Mouse (Mus musculus) NIH3T3 (cell line): ENCODE measurements at regions not wholly inside any gene's neighbourhood (a gene's known extent, or its start where the extent isn't known, plus 50 kb on each side); places are given as distances from the start of the nearest gene placed in this dataset.

Source experiments
- DNase-seq: peaks from one replicate; pipeline ENCODE4 v3.0.0-alpha.2; 2012; ENCODE audit warnings: low read depth

GRCm38 (mm10) chr3:159069957-159070684, 425.1 kb upstream of the Depdc1a start:
- DNase-seq: no peak

DNA sequence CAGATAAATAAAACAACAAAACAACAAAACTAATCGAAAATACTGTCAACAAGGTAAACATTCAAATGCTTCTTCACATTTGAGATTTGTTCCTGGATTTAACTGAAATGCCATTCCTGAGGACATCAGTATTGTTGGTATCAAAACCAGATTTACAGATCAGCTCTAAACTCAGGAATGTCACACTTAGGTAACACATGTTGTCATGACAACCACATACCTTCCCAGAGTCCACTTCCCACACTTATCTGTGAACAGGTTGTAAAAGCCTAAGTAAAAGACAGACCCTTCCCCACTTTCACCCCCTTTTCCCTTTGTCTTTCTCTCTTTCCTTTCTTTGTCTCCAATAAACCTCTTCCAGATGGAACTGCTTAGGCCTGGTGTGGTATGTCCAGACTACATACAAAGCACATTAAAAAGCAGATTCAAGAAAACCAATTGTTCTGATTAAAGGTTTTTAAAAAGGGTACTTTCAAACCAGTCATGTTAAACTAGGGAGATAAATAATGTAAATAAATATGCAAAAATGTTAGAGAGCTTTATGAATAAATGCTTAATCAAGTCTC, 438.2 kb upstream of the Depdc1a start:
- no peak for DNase-seq

DNA sequence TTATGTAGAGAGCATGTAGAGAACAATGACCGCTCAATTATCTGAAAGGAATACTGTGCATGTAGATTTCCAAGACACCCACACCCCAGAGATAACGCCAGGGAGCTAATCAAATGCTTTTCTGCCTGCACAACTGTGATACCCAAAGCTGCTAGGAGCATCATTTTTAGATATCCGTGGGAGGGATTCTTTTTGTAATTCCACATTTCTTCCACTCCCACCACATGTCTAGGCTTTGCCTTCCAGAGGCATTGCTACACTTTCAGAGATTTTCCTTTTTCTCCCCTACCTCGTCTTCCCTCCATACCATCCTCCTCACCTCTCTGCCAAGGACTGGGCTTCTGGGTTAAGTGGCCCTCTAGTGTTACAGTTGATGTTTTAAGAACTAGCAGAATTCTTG, 460.4 kb upstream of the Depdc1a start:
- DNase-seq: no peak

GRCm38 (mm10) chr3:159031581-159031980, 463.7 kb upstream of the Depdc1a start:
- peak; percentile 11 for DNase-seq

DNA sequence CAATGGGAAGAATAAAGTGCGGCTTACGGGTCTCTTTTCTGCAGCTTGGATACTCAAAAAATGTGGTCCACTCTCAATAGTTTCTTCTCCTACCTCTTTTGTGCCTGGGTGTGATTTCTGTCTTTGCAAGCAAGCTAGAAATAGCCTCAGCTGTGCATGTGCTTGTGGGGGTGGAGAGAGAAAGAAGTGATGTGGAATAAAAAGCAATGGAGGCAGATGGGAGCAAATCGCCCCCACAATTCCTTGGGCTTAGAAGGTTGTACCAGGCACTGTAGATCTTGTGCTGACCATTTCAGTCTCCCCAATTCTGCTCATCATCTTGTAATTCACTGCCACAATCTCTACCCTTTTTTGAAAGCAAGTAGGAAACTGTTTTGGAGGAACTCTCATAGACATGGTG, 464.6 kb upstream of the Depdc1a start:
- no peak for DNase-seq

- DNase-seq: no peak
Measured at GRCm38 (mm10) chr3:159029951-159030350, 465.3 kb upstream of the Depdc1a start.

- DNase-seq: no peak
Measured at GRCm38 (mm10) chr3:159020447-159020846, 458.4 kb upstream of the Lrrc7 start.

DNA sequence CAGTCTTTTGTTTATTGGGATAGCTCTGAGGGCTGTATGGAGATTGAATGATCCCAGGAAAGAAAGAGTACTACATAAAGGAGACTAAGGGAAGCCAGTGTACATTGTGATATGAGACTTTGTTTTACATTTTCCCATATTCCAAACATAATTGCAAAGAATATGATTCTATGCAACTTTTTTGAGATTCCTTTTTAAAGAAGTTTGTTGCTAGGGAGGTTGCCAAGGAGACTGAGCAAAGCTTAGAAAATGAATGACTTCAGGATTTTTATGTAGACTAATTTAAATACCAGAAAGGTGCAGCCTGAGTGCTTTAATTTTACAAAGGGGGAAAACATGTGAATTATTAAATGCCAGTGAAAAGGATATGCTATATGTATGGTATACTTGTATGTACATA, 455.2 kb upstream of the Lrrc7 start:
- no peak for DNase-seq

GRCm38 (mm10) chr3:159016426-159016825, 454.4 kb upstream of the Lrrc7 start:
- DNase-seq: no peak

DNA sequence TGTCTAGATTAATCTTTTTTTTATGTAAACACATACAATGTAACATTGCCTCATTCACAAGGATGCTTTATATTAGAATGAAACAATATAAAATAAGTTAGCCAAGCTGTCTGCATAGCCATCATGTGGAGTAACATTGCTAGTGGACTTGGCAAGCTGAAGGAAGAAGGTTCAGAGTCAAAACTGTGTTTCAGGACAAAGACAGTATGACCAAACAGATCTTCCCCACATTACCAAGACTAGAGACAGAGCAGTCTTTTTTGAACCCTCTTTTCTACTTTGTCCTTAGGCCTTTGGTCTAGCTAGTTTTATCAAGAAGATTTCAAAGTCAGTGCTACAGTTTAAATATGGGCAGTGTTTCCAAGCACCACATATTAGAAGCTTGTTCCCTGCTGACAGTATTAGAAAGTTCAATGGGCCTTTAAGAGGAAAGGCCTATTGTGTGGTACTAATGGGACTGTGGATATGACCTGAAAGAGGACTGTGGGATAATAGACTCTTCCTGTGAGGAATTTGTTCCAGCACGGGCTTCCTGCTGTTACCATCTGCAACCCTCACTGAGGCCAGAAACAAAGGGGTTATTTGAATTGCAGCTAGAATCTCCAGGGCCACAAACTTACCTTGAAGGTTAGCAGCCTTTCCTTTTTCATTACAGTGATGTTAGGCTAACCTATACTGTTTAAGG, 449.1 kb upstream of the Lrrc7 start:
- DNase-seq: no peak

GRCm38 (mm10) chr3:159004013-159004412, 442.0 kb upstream of the Lrrc7 start:
- DNase-seq: no peak

- DNase-seq: no peak
Measured at GRCm38 (mm10) chr3:158985438-158986111, 423.6 kb upstream of the Lrrc7 start.

DNA sequence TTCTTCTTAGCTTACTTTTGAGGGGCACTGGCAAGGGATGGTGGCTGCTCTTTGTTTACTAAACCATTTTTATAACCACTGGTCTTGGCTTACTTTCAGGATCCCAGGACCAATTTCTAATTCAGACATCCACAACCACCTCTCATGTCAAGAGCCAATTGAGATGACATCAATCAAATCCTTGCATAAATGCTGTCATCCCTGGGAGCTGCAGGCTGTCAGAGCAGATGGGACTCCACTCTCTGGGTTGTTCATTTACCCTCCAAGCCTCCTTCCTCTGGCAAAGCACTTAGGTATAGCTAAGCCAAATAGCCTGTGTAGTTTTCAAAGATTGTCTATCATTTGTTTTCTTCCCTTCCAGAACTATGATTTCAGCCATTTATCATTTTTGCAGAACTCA, 385.0 kb upstream of the Lrrc7 start:
- DNase-seq: no peak

DNA sequence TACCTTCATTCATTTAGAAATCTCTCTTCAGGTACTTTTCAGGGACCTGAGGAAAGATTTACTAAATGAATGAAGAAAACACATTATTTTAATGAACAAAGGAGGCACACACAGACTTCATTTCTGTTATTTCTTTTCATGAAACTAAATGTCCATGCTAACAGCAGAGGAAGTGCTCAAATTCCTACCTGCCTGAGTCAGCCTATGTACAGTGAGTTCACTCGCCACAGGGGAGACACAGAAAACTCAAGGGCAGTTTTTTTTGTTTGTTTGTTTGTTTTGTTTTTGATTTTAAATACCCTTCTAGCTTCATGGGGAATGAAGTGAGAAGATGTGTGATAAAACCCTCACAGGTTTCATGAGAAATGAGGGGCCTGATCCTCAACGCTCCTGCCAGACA, 343.1 kb upstream of the Lrrc7 start:
- no peak for DNase-seq

DNA sequence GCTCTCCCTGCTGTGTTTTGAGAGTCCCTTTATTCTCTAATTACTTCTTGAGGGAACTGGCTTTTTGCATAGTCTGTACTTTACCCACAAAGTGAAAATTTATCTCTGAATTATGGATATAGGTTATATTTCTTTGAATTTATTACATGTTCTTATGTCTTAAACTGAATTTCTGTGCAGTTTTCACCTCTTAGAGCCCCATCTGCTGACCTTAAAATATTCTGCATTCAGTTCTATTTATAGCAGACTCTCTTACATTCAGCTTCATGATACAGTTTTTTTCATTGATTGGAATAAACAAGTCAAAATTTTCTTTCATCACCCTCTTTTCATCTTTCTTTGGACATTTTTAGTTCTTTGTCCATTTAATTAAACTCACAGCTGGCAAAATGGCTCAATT, 337.4 kb upstream of the Lrrc7 start:
- DNase-seq: no peak

- DNase-seq: no peak
Measured at GRCm38 (mm10) chr3:158886732-158887386, 324.8 kb upstream of the Lrrc7 start.

DNA sequence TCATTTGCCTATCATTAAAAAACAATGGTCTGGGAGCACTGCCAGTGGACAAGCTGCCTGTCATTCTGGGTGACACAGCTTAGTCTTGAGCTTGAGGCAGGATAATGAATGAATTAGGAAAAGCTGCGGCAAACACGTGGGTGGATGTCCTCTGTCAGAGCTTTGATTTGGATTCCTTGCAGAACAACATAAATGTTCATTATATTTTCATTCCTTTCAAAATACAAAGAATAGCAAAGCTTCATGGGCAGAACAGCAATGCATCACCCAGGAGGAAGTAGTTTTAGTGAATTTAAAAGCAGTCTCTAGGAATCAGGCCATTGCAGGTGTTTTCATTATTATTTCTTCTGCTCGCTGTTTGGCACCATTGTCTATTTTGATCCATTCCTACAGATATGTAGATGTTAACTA, 324.3 kb upstream of the Lrrc7 start:
- no peak for DNase-seq
